ENCODE assay signal across 8 mouse cellular contexts in the genomic region with DNA sequence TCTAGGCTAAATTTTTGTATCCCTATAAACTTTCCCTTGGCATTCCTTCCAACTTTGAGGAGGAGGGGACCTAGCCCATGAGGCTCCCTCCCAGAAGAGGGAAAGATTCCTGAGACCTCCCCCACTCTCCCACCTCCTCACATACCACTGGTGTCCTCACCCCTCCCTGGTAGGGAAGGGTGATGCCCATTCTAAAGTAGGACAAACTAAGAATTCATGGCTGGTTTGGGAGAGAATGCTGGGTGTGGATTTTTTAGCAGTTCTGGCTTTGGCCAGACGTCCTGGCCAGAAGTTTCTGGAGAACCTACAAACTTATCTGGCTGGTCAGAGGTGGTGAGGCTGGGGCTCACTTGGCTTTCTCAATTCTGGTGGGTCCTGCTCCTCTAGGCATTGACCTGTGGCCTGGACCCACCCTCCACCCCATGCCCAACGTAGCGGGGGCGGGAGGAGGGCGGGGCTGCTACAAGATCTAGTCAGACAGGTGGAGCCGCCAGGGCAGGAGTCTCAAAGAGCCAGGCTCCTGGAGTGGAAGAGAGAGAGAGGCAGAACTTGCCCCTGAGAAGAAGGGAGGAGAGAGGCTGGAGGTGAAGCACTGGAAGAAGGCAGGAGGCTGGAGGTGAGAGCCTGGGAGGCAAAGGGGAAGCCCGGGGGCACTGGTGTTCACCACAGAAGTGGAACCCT. TPM values are rescaled to one million over a fixed set of nuclear protein-coding genes. Genes with fewer than 3 reads are reported as not detected.
A peak's percentile ranks its signal among the peaks of the same experiment; 100 is the strongest.
DNase-seq lines count a peak whose midpoint lies in the region; ATAC-seq and TF ChIP-seq lines count a peak whose summit lies in the region.

No protein-coding gene starts in this region.

- DNase-seq in forebrain, embryonic 11.5 days (ENCODE audit: low spot score), result peak; percentile 53
- no peak for DNase-seq in forebrain, postnatal 0 days
- DNase-seq in lung, postnatal 10 days, result peak; percentile 40
- no peak for DNase-seq in adrenal gland, postnatal 4 days (ENCODE audit: low spot score in 2 of 2)
- DNase-seq in frontal cortex, adult 2 months (ENCODE audit: extremely low spot score in 1 of 2, low spot score in 1 of 2), result no peak
- DNase-seq in testis, postnatal 14 days (ENCODE audit: low spot score), result no peak

- no peak for TF ChIP-seq CTCF in forebrain, postnatal 0 days (IDR thresholded peaks at IDR 0.05; ENCODE audit: low read depth)

- WGBS in forebrain, embryonic 11.5 days, result 63% methylated on average over 7 of the region's 7 CpGs
- 69% methylated on average over 7 of the region's 7 CpGs for WGBS in forebrain, postnatal 0 days
- 52% methylated on average over 7 of the region's 7 CpGs for WGBS in embryonic facial prominence, embryonic 12.5 days
- 47% methylated on average over 7 of the region's 7 CpGs for WGBS in kidney, embryonic 15.5 days

- H3K4me2 ChIP-seq in forebrain, embryonic 11.5 days (ENCODE audit: low read depth, low read length, severe bottlenecking), result no peak overlapping the region; the same call in 1 of the 2 replicates
- H3K4me2 ChIP-seq in forebrain, postnatal 0 days (ENCODE audit: low read depth), result no peak overlapping the region
- peak overlapping the region; percentile 91; the same call in 1 of the 2 replicates for H3K4me2 ChIP-seq in embryonic facial prominence, embryonic 12.5 days (replicated peaks)
- peak overlapping the region; percentile 89 for H3K4me2 ChIP-seq in kidney, embryonic 15.5 days

- ATAC-seq in forebrain, embryonic 11.5 days (replicated peaks; ENCODE audit: low FRiP score), result no peak
- no peak for ATAC-seq in forebrain, postnatal 0 days
- no peak for ATAC-seq in embryonic facial prominence, embryonic 12.5 days (ENCODE audit: insufficient number of reproducible peaks, insufficient read depth, low FRiP score, low TSS enrichment)
- no peak for ATAC-seq in kidney, embryonic 15.5 days (replicated peaks; ENCODE audit: low FRiP score)

- no peak overlapping the region for H3K4me3 ChIP-seq in forebrain, embryonic 11.5 days (ENCODE audit: low read depth, low read length)
- no peak overlapping the region for H3K4me3 ChIP-seq in forebrain, postnatal 0 days (ENCODE audit: low read depth, low read length)
- H3K4me3 ChIP-seq in embryonic facial prominence, embryonic 12.5 days, result peak overlapping the region; percentile 69; the same call in 1 of the 2 replicates
- peak overlapping the region; percentile 85 for H3K4me3 ChIP-seq in kidney, embryonic 15.5 days (replicated peaks)

- H3K9ac ChIP-seq in forebrain, embryonic 11.5 days (ENCODE audit: low read length), result no peak overlapping the region
- no peak overlapping the region for H3K9ac ChIP-seq in forebrain, postnatal 0 days
- H3K9ac ChIP-seq in embryonic facial prominence, embryonic 12.5 days, result no peak overlapping the region
- peak overlapping the region; percentile 77 for H3K9ac ChIP-seq in kidney, embryonic 15.5 days

- peaks cover 3% of the 10 kb centered on the region; the same call in 1 of the 2 replicates for H3K36me3 ChIP-seq in forebrain, embryonic 11.5 days (ENCODE audit: control insufficient read depth, insufficient read depth, low read length)
- peaks cover 9% of the 10 kb centered on the region for H3K36me3 ChIP-seq in forebrain, postnatal 0 days (ENCODE audit: insufficient read depth)
- peaks cover 34% of the 10 kb centered on the region for H3K36me3 ChIP-seq in embryonic facial prominence, embryonic 12.5 days
- peaks cover 41% of the 10 kb centered on the region for H3K36me3 ChIP-seq in kidney, embryonic 15.5 days

- peaks cover 7% of the 10 kb centered on the region; the same call in 1 of the 2 replicates for H3K4me1 ChIP-seq in forebrain, embryonic 11.5 days (replicated peaks; ENCODE audit: control insufficient read depth, insufficient read depth, low read length)
- H3K4me1 ChIP-seq in forebrain, postnatal 0 days (ENCODE audit: insufficient read depth), result peaks cover 18% of the 10 kb centered on the region
- peaks cover 29% of the 10 kb centered on the region for H3K4me1 ChIP-seq in embryonic facial prominence, embryonic 12.5 days
- peaks cover 45% of the 10 kb centered on the region for H3K4me1 ChIP-seq in kidney, embryonic 15.5 days

- no peaks in the 10 kb centered on the region for H3K9me3 ChIP-seq in forebrain, embryonic 11.5 days (ENCODE audit: control insufficient read depth, low read length)
- H3K9me3 ChIP-seq in forebrain, postnatal 0 days (ENCODE audit: low read length), result no peaks in the 10 kb centered on the region
- H3K9me3 ChIP-seq in embryonic facial prominence, embryonic 12.5 days, result no peaks in the 10 kb centered on the region
- H3K9me3 ChIP-seq in kidney, embryonic 15.5 days (replicated peaks), result no peaks in the 10 kb centered on the region

- H3K27me3 ChIP-seq in forebrain, embryonic 11.5 days (ENCODE audit: control insufficient read depth, insufficient read depth, low read length), result no peaks in the 10 kb centered on the region
- no peaks in the 10 kb centered on the region for H3K27me3 ChIP-seq in forebrain, postnatal 0 days (ENCODE audit: insufficient read depth, low read length)
- no peaks in the 10 kb centered on the region for H3K27me3 ChIP-seq in embryonic facial prominence, embryonic 12.5 days
- H3K27me3 ChIP-seq in kidney, embryonic 15.5 days, result no peaks in the 10 kb centered on the region

- no peak overlapping the region for H3K27ac ChIP-seq in forebrain, embryonic 11.5 days (ENCODE audit: low read depth, low read length)
- H3K27ac ChIP-seq in forebrain, postnatal 0 days (ENCODE audit: low read depth, low read length), result no peak overlapping the region
- peak overlapping the region; percentile 12; the same call in 1 of the 2 replicates for H3K27ac ChIP-seq in embryonic facial prominence, embryonic 12.5 days
- peak overlapping the region; percentile 91 for H3K27ac ChIP-seq in kidney, embryonic 15.5 days

RNA-seq across cellular contexts. Expression of gene Elovl1, which starts 1.5 kb away (rescaled TPM):
- polyA plus RNA-seq in forebrain, embryonic 11.5 days (2014; fragmentation: Nextera tagmentation; extraction: Ambion mirVana), result 37.8 and 39.8 TPM in 2 replicates
- total RNA-seq in forebrain, postnatal 0 days (2014; rRNA removed), result 10.2 and 13.9 TPM in 2 replicates
- polyA plus RNA-seq in forebrain, postnatal 0 days (2015; fragmentation: Nextera tagmentation; extraction: Ambion mirVana), result 22.2 and 22.3 TPM in 2 replicates
- polyA plus RNA-seq in embryonic facial prominence, embryonic 12.5 days (2016; fragmentation: Nextera tagmentation; extraction: Ambion mirVana), result 48.4 and 50.3 TPM in 2 replicates
- polyA plus RNA-seq in kidney, embryonic 15.5 days (2015; fragmentation: Nextera tagmentation; extraction: Ambion mirVana), result 93.5 and 104 TPM in 2 replicates
- total RNA-seq in adrenal gland, postnatal 4 days (2021), result 10 to 100 TPM; 75.5 to 84.0 TPM
- 65.2 and 76.6 TPM in 2 replicates for polyA plus RNA-seq in frontal cortex, adult 2 months (2012; rRNA removed)

RNA-seq across cellular contexts. Expression of gene Cdc20, which starts 7.8 kb away (rescaled TPM):
- 369 and 385 TPM in 2 replicates for polyA plus RNA-seq in forebrain, embryonic 11.5 days (2014; fragmentation: Nextera tagmentation; extraction: Ambion mirVana)
- 17.6 and 21.6 TPM in 2 replicates for total RNA-seq in forebrain, postnatal 0 days (2014; rRNA removed)
- 24.1 and 27.1 TPM in 2 replicates for polyA plus RNA-seq in forebrain, postnatal 0 days (2015; fragmentation: Nextera tagmentation; extraction: Ambion mirVana)
- 250 and 253 TPM in 2 replicates for polyA plus RNA-seq in embryonic facial prominence, embryonic 12.5 days (2016; fragmentation: Nextera tagmentation; extraction: Ambion mirVana)
- 255 and 275 TPM in 2 replicates for polyA plus RNA-seq in kidney, embryonic 15.5 days (2015; fragmentation: Nextera tagmentation; extraction: Ambion mirVana)
- 10 to 100 TPM; 41.3 to 42.0 TPM for total RNA-seq in adrenal gland, postnatal 4 days (2021)
- 2.2 and 2.8 TPM in 2 replicates for polyA plus RNA-seq in frontal cortex, adult 2 months (2012; rRNA removed)

RNA-seq across cellular contexts. Expression of gene Med8, which starts 20.2 kb away (rescaled TPM):
- polyA plus RNA-seq in forebrain, embryonic 11.5 days (2014; fragmentation: Nextera tagmentation; extraction: Ambion mirVana), result 152 and 155 TPM in 2 replicates
- 79.6 and 82.9 TPM in 2 replicates for total RNA-seq in forebrain, postnatal 0 days (2014; rRNA removed)
- 86.6 and 96.2 TPM in 2 replicates for polyA plus RNA-seq in forebrain, postnatal 0 days (2015; fragmentation: Nextera tagmentation; extraction: Ambion mirVana)
- polyA plus RNA-seq in embryonic facial prominence, embryonic 12.5 days (2016; fragmentation: Nextera tagmentation; extraction: Ambion mirVana), result 125 TPM in 2 replicates
- 100 and 101 TPM in 2 replicates for polyA plus RNA-seq in kidney, embryonic 15.5 days (2015; fragmentation: Nextera tagmentation; extraction: Ambion mirVana)
- total RNA-seq in adrenal gland, postnatal 4 days (2021), result 10 to 100 TPM; 76.5 to 78.8 TPM
- polyA plus RNA-seq in frontal cortex, adult 2 months (2012; rRNA removed), result 52.1 and 56.8 TPM in 2 replicates

RNA-seq across cellular contexts. Expression of gene Szt2, which starts 20.3 kb away (rescaled TPM):
- polyA plus RNA-seq in forebrain, embryonic 11.5 days (2014; fragmentation: Nextera tagmentation; extraction: Ambion mirVana), result 14.1 and 18.3 TPM in 2 replicates
- 13.5 and 21.1 TPM in 2 replicates for total RNA-seq in forebrain, postnatal 0 days (2014; rRNA removed)
- polyA plus RNA-seq in forebrain, postnatal 0 days (2015; fragmentation: Nextera tagmentation; extraction: Ambion mirVana), result 1.6 and 3.4 TPM in 2 replicates
- polyA plus RNA-seq in embryonic facial prominence, embryonic 12.5 days (2016; fragmentation: Nextera tagmentation; extraction: Ambion mirVana), result 11.1 and 11.3 TPM in 2 replicates
- polyA plus RNA-seq in kidney, embryonic 15.5 days (2015; fragmentation: Nextera tagmentation; extraction: Ambion mirVana), result 7.0 and 8.5 TPM in 2 replicates
- total RNA-seq in adrenal gland, postnatal 4 days (2021), result 10 to 100 TPM; 38.6 to 39.3 TPM
- 40.2 and 41.3 TPM in 2 replicates for polyA plus RNA-seq in frontal cortex, adult 2 months (2012; rRNA removed)

RNA-seq across cellular contexts. Expression of gene Mpl, which starts 28.0 kb away (rescaled TPM):
- polyA plus RNA-seq in forebrain, embryonic 11.5 days (2014; fragmentation: Nextera tagmentation; extraction: Ambion mirVana), result 1.0 and 1.5 TPM in 2 replicates
- not detected in 2 replicates for total RNA-seq in forebrain, postnatal 0 days (2014; rRNA removed)
- 0.10 TPM in 1 of 2 replicates, not detected in the other for polyA plus RNA-seq in forebrain, postnatal 0 days (2015; fragmentation: Nextera tagmentation; extraction: Ambion mirVana)
- polyA plus RNA-seq in embryonic facial prominence, embryonic 12.5 days (2016; fragmentation: Nextera tagmentation; extraction: Ambion mirVana), result 0.61 and 0.64 TPM in 2 replicates
- polyA plus RNA-seq in kidney, embryonic 15.5 days (2015; fragmentation: Nextera tagmentation; extraction: Ambion mirVana), result 0.32 and 0.40 TPM in 2 replicates
- total RNA-seq in adrenal gland, postnatal 4 days (2021), result under 1 TPM; 0.17 to 0.54 TPM
- polyA plus RNA-seq in frontal cortex, adult 2 months (2012; rRNA removed), result 0.32 and 1.0 TPM in 2 replicates

Comparison
In these comparisons a context has a peak if more than half of its experiments do, and no peak if none do; other contexts are left out.
1. DNase-seq: peak in forebrain, embryonic 11.5 days (single experiment) and lung, postnatal 10 days (single experiment); none in forebrain, postnatal 0 days (single experiment), adrenal gland, postnatal 4 days (0 of 2), frontal cortex, adult 2 months (0 of 2) and testis, postnatal 14 days (single experiment).
2. H3K27ac ChIP-seq: peak in embryonic facial prominence, embryonic 12.5 days (single experiment) and kidney, embryonic 15.5 days (single experiment); none in forebrain, embryonic 11.5 days (single experiment) and forebrain, postnatal 0 days (single experiment).
3. H3K4me2 ChIP-seq: peak in embryonic facial prominence, embryonic 12.5 days (single experiment) and kidney, embryonic 15.5 days (single experiment); none in forebrain, embryonic 11.5 days (single experiment) and forebrain, postnatal 0 days (single experiment).
4. H3K4me3 ChIP-seq: peak in embryonic facial prominence, embryonic 12.5 days (single experiment) and kidney, embryonic 15.5 days (single experiment); none in forebrain, embryonic 11.5 days (single experiment) and forebrain, postnatal 0 days (single experiment).